Mouse (Mus musculus): Measurements from ENCODE around the gene Magi1. TPM values are rescaled to one million over a fixed set of nuclear protein-coding genes. Genes with fewer than 3 reads are reported as not detected.

The Magi1 gene
- total RNA-seq (2021): 10 to 100 TPM; 13.9 to 18.5 TPM
- long read RNA-seq, experiment 1, partial matches to known transcripts: 6 of 8 reads
- long read RNA-seq, experiment 1, other reads (novel, unspliced or antisense): 2 of 8 reads
- long read RNA-seq, experiment 2, partial matches to known transcripts: 2 of 3 reads
- long read RNA-seq, experiment 2, other reads (novel, unspliced or antisense): 1 of 3 reads

DNA sequence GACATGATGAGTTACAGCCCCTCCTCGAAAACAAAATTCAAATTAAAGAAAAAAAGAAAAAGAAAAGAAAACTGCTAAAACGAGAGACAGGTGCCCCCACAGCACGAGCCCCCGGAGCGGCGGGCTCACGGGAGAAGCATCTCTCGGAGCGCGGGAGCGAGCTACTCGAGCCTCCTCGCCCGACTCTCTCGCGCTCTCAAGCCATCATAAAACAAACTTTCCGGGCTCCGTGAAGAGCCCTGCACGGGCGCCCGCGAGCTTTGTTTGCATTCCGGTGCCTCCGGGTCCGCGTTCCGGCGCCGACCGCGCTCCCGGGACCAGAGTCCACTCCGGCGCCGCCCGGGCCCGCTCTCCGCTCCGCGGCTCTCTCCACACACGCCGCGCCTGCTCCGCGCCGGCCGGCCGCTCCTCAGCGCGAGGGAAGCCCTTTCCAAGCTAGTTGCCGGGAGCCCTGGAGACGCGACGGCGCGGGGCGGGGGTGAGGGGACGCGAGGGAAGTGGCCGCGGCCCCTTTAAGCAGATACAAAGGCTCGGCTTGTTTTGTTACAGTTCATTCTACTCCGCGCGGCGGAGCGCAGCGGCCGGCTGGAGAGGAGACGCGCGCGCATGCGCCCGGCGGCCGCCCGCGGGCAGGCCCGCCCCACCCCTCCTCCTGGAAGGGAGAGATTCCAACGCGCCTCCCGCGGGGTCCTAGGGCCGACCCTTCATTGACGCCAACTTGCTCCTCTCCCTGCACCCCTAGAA lies at the start of gene Magi1:
TSS of gene Magi1 (minus strand) at position 600 of the 744 bp plus-strand sequence.
- DNase-seq: peak; percentile 94 to 97

DNA sequence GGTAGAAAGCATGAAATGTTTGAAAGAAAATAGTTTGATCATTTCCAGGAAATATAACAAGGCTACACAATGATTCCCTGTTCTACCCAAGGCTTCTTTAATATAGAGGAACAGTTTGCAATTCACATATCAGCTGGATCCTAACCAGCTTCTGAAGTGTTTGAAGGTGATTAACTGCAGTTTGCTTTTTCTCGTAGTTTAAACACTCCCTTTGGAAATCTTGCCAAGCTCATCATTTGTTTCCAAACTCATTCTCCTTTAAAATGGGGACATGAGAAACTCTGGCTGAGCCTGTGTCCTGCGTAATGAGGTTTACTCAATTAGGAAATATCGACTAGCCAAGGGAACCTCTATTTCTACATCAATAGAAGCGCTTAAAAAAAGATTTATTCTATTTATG lies 43.4 kb upstream of the Magi1 start:
- no peak for DNase-seq

DNA sequence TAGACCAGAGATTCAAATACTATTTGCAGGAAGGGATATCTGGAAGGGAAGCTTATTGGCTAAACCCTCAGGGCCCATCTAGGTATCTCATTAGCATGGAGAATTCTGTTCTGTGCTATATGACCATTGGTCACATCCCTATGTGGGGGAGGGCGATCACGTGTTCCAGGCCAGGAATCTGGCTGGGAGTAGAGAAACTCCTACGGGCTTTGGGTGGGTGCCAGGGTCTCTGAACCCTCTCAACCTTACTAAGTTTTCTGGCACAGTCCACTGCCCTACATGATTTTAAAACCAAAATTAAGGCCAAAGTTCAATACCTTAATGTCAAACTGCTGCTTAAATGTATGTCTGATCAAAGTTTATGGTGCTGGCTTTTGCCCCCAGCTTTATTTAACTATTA lies 33.2 kb upstream of the Magi1 start:
- no peak for DNase-seq

DNA sequence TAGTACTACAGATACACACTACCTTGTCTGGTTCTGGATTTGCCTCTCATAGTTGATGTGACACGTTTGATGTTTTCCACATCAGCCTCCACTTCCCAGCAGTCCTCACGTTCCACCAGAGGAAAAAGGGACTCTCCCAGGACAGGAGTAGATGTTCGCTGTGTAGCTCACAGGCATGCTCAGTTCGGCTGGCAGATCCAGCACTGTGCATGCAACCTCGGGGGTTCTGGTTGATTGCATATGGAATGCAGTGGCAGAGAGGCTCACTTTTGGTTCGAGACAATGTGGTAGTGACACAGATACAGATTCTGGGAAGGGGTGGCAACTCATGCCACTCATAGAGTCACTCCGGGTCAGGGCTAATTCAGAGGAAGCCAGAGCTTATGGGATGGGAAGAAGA lies 28.6 kb upstream of the Magi1 start:
- no peak for DNase-seq

DNA sequence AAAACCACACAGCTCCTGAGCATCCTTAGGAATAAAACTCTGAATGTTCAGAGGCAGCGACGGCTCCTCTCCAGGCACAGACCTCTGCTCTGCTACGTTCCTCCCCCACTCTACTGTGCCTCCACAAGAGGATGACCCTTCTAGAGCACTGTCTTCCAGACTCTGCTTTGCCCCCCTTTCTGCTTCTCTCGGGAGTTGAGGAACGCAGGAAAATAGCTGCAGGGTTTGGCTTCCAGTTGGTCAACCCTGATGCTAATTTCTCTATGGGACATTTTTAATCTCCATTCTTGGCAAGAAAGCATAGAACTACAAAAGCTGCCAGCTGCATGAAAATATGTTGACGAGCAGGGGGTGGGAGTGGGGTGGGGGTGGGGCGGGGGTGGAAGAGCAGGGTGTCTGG lies 24.8 kb upstream of the Magi1 start:
- DNase-seq: no peak

DNA sequence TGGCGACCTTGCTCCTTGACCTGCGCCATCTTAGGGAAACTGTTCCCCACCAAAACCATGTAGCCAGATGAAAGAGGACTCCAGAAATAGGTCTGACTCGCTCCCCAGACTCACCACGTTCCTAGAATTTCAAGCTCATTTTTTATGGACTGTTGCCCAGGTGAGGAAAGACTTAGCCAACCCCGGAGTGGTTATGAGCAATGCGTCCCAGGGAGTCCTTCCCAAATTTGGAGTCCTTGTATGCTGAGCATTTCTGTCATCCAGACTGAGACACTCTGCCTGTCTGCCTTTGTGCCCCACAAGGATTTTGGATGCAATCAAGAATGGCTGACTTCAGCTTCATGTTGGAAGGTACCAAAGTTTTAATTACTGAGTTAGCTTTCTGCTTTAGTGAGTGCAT lies 19.8 kb upstream of the Magi1 start:
- DNase-seq: peak in 1 of 2 experiments; percentile 17

DNA sequence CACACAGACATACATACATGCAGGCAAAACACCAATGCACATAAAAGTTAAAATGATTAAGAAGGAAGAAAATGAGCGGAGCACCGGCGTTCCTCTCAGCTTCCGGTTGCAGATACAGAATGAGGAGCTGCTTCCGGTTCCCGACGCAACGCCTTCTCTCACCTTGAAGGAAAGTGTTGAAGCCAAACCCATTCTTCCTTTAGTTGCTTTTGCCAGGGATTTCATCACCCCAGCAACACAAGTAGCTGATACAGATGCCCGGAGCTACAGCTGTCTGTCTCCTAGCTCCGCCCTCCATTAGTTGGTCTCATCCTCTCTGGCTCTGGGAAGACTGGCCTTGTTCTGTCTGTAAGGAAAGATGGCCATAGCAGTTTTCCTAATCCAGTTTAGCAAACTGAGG lies 18.1 kb upstream of the Magi1 start:
- DNase-seq: no peak

DNA sequence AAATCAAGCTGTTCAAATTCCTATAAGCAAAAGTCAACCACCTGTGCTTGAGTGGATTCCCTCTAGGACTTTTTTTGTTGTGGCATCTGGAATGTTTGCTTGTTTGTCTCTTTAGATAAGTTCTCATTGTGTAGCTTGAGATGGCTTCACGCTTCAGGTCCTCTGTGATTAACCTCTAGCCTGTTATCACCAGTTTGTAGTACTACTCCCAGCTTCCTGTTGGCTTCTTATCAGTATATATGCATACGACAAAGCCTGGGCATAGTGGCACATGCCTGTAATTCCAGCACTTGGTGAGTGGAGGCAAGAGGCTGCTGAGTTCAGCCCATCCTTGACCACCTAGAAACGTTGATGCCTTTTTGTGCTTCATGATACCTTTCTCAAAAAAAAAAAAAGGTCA lies 16.8 kb upstream of the Magi1 start:
- no peak for DNase-seq

DNA sequence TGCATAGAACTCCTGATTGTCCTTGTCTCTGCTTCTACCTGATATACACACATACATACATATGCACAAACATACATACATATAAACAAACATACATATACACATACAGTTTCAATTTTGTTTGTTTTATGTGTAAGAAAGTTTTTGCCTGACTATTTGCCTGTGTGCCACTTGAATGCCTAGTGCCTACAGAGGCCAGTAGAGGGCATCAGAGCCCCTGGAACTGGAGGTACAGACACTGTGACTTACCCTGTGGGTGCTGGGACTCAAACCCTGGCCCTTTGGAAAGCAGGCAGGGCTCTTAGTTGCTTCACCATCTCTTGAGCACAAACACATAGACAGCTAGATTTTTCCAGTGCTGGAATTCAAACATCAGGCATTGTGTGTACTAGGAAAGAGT lies 3.7 kb upstream of the Magi1 start:
- no peak for DNase-seq

DNA sequence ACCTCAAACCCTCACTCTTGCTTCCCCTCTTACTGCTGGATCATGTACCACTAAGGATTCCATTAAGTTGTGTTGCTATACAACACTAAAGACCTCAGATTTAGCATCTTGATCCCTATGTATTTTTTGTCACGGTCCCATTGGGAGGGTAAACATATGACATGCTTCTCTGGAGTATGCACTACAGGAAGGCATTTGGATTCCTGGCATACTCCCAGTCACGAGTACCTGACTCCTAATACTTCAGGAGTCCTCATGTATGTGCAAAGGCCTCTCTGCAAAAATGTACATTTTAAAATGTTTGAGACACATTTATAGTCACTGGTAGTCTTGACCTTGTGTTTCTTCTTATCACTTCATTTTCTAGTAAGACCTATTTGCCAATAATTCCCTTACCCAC lies 2.8 kb upstream of the Magi1 start:
- no peak for DNase-seq

DNA sequence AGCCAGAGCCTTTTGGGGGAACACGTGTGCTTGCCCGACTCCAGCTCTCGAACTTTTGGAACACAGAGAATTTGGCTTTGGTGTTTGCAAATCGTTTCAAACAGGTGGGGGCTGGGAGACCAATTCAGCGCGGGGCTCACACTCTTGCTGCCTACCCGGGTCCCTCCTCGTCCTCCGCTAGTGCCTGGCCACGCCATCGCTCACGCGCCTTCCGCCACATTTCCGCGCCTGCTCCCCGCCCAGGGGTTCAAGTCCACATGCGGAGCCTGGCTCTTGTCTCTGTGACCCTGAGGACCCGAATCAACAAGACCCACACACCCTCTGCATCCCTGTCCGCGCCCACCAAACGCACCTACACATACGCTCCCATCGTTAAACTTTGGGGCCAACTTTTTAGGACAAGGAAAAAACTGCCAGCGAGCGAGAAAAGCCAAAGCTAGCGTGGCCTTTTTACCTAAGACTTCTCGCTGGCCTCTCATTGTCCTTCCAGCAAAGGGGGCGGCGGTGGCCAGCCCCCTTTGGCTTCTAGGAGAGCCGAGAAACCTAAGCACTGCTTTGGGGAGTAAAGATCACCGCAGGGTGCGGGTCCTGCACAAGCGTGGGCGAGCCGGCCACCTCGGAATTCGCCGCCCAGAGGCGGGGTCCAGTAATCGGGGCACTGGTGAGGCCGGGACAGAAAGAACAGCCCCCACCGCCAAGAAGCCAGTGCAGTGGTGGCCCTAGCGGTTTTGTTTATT lies 540 bp upstream of the Magi1 start:
- peak in 1 of 2 experiments; percentile 39 for DNase-seq

DNA sequence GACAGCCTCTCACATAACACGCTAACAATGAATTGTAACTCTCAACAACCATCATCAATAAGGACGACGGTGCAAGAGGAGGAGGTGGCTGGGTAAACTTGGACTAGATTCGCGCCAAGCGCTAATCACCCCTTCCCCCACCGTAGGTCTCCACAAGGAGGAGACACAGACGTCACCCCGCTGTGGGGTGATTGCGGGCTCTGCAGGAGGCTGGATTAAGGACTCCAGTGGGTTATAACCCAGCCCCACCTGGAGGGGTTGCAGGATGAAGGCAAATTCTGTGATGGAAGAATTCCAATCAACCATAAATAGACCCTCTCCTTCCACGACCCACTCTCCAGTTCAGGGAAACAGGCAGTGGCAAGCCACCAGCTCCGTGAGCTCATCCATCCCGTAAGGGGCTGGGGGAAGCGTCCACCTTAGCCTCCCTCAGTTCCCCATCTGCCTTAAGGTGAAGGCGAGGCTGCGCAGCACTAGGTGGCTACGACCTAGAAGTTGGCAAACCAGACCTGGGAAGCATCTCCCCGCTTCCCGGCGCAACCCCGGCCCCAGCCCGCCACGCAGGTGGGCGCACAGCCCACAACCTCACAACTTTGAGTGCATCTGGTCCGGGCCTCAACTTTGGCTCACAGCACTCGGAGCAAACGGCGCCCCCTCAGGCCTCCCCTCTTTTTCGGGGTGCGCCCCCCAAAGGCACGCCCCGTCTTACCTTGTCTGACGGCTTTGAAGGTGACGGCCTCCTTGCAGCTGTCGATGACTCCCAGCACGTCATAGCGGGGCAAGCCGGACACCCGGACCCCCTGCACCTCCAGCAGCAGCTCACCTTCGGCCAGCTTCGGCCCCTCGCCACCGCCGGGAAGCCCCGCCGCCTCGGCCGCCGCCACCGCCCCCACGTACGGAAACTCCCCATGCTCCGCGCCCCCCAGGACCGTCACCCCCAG lies 1.1 kb downstream of the Magi1 start:
- DNase-seq: peak; percentile 50 to 68

DNA sequence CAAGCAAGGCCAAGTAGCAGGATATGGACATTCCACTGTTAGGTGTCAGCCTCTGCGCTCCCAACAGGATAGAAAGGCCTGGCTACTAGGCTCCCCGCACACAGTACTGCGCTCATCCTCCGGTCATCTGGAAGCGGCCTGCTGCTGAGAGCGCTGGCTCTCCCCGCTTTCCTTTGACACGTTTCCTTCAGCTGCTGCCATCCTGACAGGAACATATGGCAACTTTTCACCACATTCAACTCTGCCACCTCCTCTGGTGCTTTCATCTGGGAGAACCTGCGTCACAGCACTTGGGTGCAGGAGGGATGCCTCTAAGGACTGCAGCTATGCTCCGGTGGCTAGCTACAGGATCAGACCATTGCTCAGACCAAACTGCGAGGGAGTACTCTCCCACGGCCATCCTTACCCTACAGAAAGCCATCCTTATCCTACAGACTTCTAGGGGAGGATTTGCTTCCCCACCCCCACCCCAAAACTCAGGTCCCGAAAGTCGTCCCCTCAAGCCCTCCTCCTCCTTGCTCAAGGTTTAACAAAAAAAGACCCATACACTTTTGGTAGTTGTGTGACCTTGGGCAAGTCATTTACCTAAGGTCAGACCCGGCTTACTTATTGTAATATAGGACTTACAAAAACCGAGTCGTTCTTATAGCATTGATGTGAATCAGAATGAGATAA lies 2.0 kb downstream of the Magi1 start:
- peak; percentile 35 to 44 for DNase-seq

DNA sequence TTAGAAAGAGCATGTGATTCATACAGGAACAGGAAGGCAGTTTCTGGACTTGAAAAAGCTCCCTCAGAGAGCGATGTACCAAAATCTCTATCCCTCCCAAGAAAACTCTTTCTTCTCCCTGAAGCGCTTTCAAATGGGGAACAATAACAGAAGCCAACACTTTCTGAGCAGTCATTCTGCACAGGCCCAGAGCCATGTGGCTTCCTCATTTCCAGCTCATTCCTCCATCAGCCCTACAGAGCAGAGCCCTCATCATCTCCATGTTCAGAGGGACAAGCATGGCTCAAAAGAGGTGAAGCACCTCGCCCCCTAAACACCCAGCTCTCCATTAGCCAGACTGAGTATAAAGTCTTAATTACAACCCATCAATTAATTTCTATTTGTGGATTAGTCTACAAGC lies 9.8 kb downstream of the Magi1 start:
- DNase-seq: no peak

DNA sequence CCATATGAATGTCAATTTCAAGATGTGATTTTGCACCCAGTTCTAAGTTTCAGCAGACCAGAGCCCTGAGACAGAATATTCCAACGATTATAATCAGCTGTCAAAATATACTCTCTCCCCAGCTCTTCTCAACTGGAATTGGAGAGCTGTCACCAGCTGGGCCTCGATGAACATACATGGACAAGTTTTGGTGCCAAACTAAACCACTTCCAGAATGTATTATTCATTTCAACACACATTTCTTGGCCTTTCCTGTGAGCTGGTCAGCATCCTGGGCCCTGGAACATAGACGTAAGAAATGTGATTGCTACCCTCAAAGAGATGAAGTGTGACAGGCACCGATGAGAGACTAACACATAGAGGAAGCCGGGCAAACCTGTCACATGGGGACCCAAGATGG lies 13.7 kb downstream of the Magi1 start:
- DNase-seq: no peak

DNA sequence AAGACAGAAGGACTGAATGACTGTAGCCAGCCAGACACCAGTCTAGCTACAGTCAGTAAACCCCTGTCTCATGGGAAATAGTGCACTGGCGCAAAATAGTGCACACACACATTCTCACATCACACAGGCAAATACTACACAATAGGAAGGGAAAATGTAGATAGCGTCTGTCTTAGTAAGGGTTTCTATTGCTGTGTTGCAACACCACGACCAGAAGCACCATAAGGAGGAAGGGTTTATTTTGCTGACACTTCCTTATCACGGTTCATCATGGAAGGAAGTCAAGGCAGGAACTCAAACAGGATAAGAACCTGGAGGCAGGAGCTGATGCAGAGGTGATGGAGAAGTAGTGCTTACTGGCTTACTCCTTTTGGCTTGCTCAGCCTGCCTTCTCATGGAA lies 14.5 kb downstream of the Magi1 start:
- peak in 1 of 2 experiments; percentile 19 for DNase-seq

DNA sequence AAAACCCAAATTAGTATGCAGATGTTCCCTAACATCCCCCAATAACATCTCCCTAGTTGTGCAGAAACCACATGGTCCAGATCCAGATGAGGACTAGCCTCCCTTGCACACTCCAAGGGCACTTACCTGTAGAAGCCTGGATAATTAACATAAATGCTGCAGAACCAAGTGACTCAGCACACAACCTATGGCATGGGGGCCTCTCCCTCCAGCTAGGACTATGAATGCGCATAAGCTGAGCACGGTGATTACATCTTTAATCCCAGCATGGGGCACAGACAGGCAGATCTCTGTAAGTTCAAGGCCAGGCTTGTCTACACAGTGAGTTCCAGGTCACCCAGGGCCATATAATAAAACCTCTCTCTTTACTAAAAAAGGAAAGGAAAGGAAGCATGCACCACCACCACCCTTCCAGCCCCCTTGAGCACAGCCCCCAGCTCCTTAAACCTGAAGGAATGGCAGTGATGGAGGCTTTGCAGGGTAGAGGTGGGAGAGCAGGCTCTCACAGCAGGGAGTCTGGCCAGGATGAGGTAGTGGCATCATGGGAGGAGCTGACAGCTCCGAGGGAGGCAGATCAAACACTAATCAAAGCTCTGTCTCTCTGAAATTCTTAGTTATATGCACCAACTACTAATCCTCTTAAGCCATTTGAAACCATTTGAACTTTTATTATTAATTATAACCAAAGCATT lies 18.3 kb downstream of the Magi1 start:
- DNase-seq: no peak

DNA sequence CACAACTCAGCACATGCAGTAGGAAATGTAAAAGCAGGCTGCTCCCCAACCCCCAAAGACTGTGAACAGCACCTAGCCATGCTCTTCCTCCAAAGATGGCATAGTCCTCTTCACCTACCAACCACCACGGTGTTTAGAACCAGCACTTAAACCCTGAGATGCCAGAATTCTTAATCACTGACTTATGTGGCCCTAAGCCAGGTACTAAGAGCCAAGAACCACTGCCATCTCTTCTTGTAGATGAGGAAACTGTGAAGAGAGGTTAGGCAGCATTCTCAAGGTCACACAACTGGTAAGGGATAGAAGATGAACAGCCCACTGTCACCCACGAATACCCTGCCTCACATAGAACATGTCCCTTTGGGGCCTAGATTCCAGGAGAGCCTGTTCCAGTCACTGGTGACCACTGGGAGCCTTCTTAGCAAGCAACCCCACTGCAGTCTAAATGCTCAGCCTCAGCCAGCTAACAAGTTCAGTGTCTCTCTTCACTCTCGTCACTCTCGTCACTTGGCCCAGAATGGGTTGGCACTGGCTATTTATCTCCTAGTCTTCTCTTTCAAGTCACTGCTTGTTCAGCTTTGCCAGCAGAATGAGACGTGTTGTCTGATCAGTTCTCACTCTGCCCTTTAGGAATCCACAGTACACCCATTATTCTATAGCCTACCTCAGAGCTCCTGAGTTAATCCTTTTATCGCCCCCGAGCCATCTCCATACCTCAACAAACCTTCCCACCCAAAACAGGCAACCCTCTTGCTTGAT lies 19.4 kb downstream of the Magi1 start:
- no peak for DNase-seq

DNA sequence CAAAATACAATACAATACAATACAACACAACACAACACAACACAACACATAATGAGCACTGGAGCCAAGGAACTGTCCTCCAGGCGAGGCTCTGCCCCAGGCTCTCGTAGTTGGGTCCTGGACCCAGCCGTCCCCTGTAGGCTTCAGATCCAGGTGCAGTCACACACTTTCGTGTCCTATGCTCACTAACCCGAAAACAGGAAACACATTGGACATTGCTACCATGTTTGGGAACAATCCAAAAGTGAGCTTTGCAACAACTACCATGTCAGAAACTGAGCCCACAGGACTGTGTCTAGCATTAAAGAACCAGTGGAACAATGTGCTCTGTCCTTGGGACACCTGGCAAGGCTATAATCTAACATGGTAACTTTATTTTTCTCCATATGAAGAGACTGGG lies 22.9 kb downstream of the Magi1 start:
- DNase-seq: no peak

DNA sequence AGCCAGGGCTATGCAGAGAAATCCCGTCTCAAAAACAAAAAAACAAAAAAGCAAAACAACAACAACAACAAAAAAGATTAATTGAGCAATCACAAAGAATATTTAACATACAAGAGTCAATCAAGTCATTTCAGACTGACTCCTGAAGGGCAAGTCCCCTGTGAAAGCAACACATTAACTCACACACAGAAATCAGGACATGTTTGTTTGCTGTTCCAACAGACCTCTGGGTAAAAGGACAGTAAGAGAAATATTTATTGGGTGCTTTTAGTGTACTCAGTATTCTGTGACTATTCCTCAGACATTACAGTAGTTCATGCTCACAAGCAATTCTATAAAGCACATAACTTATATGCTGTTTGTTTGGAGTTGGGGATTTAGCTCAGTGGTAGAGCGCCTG lies 23.7 kb downstream of the Magi1 start:
- DNase-seq: no peak

DNA sequence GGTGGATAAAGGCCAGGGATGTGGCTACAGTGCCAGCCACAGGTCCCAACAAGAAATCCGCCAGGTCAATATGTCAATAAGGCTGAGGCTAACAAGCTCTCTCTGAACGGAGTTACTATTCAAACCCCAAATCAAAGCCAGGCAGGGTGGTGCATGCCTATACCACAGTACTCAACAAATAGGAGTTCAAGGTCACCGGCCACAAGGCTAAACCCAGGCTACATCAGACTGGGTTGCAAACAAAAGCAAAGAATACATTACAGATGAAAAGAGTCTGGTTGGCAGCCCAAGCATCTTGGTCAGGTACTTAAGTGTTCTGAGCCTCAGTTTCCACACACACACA lies 25.9 kb downstream of the Magi1 start:
- no peak for DNase-seq
